In genomic region chr3:95280747-95281146, GRCm38 (mm10) we compare ENCODE assay signal across 8 mouse cellular contexts. TPM values are rescaled to one million over a fixed set of nuclear protein-coding genes. Genes with fewer than 3 reads are reported as not detected.
DNase-seq lines count a peak whose midpoint lies in the region; ATAC-seq and TF ChIP-seq lines count a peak whose summit lies in the region.

No protein-coding gene starts in this region.

- H3K27me3 ChIP-seq in forebrain, embryonic 16.5 days (replicated peaks; ENCODE audit: control insufficient read depth, insufficient read depth, low read length), result no peaks in the 10 kb centered on the region
- no peaks in the 10 kb centered on the region for H3K27me3 ChIP-seq in kidney, postnatal 0 days (ENCODE audit: insufficient read depth, low read length)
- H3K27me3 ChIP-seq in stomach, postnatal 0 days (ENCODE audit: control insufficient read depth, insufficient read depth, low read length), result no peaks in the 10 kb centered on the region

- H3K4me2 ChIP-seq in forebrain, embryonic 16.5 days (ENCODE audit: low read length), result peak overlapping the region; percentile 93
- peak overlapping the region; percentile 75 for H3K4me2 ChIP-seq in kidney, postnatal 0 days (ENCODE audit: low read length)
- H3K4me2 ChIP-seq in stomach, postnatal 0 days (replicated peaks; ENCODE audit: low read depth), result peak overlapping the region; percentile 80

- intact Hi-C loops in left cerebral cortex, adult 2 months (cut with DNase I), result loop anchor here (1.0 to 5.0 kb wide), 3 partner anchors 50 to 138 kb away; partner anchors contain the start of genes Gabpb2 and Tnfaip8l2

- no peaks in the 10 kb centered on the region for H3K9me3 ChIP-seq in forebrain, embryonic 16.5 days (ENCODE audit: control insufficient read depth, low read length)
- no peaks in the 10 kb centered on the region for H3K9me3 ChIP-seq in kidney, postnatal 0 days (replicated peaks; ENCODE audit: low read length)
- H3K9me3 ChIP-seq in stomach, postnatal 0 days (ENCODE audit: control insufficient read depth, low read length), result no peaks in the 10 kb centered on the region

- no peak for TF ChIP-seq EP300 in stomach, postnatal 0 days (optimal IDR thresholded peaks at IDR 0.05)

- peak overlapping the region; percentile 67 for H3K9ac ChIP-seq in forebrain, embryonic 16.5 days (replicated peaks; ENCODE audit: low read depth, low read length)
- H3K9ac ChIP-seq in kidney, postnatal 0 days (ENCODE audit: low read depth, low read length), result peak overlapping the region; percentile 72
- H3K9ac ChIP-seq in stomach, postnatal 0 days (ENCODE audit: low read length), result peak overlapping the region; percentile 91

- peak overlapping the region; percentile 57 for H3K4me3 ChIP-seq in left cerebral cortex, adult 2 months
- H3K4me3 ChIP-seq in forebrain, embryonic 16.5 days (replicated peaks; ENCODE audit: low read length), result peak overlapping the region; percentile 57
- peak overlapping the region; percentile 58 for H3K4me3 ChIP-seq in kidney, postnatal 0 days (replicated peaks; ENCODE audit: low read depth, low read length)
- H3K4me3 ChIP-seq in stomach, postnatal 0 days (ENCODE audit: low read depth, low read length), result peak overlapping the region; percentile 73

- DNase-seq in left cerebral cortex, adult 2 months (ENCODE audit: extremely low spot score in 1 of 2, low spot score in 2 of 2), result peak in 1 of 2 experiments; percentile 26
- no peak for DNase-seq in left cerebral cortex, adult 11 months (ENCODE audit: low spot score)
- DNase-seq in NIH3T3 (ENCODE audit: low read depth), result peak; percentile 71
- peak; percentile 57 for DNase-seq in kidney, postnatal 0 days (ENCODE audit: low spot score)
- peak; percentile 70 for DNase-seq in lung, postnatal 36 days
- peak; percentile 55 for DNase-seq in stomach, postnatal 0 days (ENCODE audit: low spot score)

- WGBS in forebrain, embryonic 16.5 days, result 22% methylated on average over 8 of the region's 8 CpGs
- 11% methylated on average over 8 of the region's 8 CpGs for WGBS in kidney, postnatal 0 days
- 7% methylated on average over 8 of the region's 8 CpGs for WGBS in stomach, postnatal 0 days

- no peaks in the 10 kb centered on the region for H3K36me3 ChIP-seq in forebrain, embryonic 16.5 days (ENCODE audit: control insufficient read depth, insufficient read depth)
- no peaks in the 10 kb centered on the region for H3K36me3 ChIP-seq in kidney, postnatal 0 days (ENCODE audit: insufficient read depth, low read length)
- H3K36me3 ChIP-seq in stomach, postnatal 0 days (ENCODE audit: control insufficient read depth, insufficient read depth, low read length), result no peaks in the 10 kb centered on the region

- H3K4me1 ChIP-seq in forebrain, embryonic 16.5 days (replicated peaks; ENCODE audit: control insufficient read depth, insufficient read depth, low read length), result peaks cover 24% of the 10 kb centered on the region
- peaks cover 15% of the 10 kb centered on the region for H3K4me1 ChIP-seq in kidney, postnatal 0 days (replicated peaks; ENCODE audit: insufficient read depth, low read length)
- H3K4me1 ChIP-seq in stomach, postnatal 0 days (replicated peaks; ENCODE audit: control insufficient read depth, insufficient read depth), result peaks cover 6% of the 10 kb centered on the region; the same call in 1 of the 2 replicates

- TF ChIP-seq CTCF in left cerebral cortex, adult 2 months (IDR thresholded peaks at IDR 0.05), result no peak
- 0 out of 2 replicates have a peak, but pooled peaks have one; percentile 14 for TF ChIP-seq CTCF in kidney, postnatal 0 days (IDR thresholded peaks at IDR 0.05; ENCODE audit: low read depth)
- TF ChIP-seq CTCF in stomach, postnatal 0 days (IDR thresholded peaks at IDR 0.05; ENCODE audit: low read depth), result no peak

- no peak for ATAC-seq in forebrain, embryonic 16.5 days
- no peak for ATAC-seq in kidney, postnatal 0 days (replicated peaks; ENCODE audit: low FRiP score, low read depth)
- ATAC-seq in stomach, postnatal 0 days (ENCODE audit: low FRiP score, low TSS enrichment), result no peak
- no peak for ATAC-seq in megakaryocyte progenitor cell, adult 5-6 weeks (replicated peaks; ENCODE audit: poor library complexity)

- peak overlapping the region; percentile 97 for H3K27ac ChIP-seq in left cerebral cortex, adult 2 months
- peak overlapping the region; percentile 47 for H3K27ac ChIP-seq in forebrain, embryonic 16.5 days (ENCODE audit: low read length)
- H3K27ac ChIP-seq in kidney, postnatal 0 days, result peak overlapping the region; percentile 97
- peak overlapping the region; percentile 98 for H3K27ac ChIP-seq in stomach, postnatal 0 days (replicated peaks)

RNA-seq across cellular contexts. Expression of gene Mindy1, which starts 0.4 kb away (rescaled TPM):
- 10 to 100 TPM; 19.9 to 21.5 TPM for total RNA-seq in left cerebral cortex, adult 2 months (2021)
- polyA plus RNA-seq in forebrain, embryonic 16.5 days (2015; fragmentation: Nextera tagmentation; extraction: Ambion mirVana), result 43.6 and 44.3 TPM in 2 replicates
- 72.6 and 73.2 TPM in 2 replicates for polyA plus RNA-seq in kidney, postnatal 0 days (2015; fragmentation: Nextera tagmentation; extraction: Ambion mirVana)
- 55.9 and 64.1 TPM in 2 replicates for polyA plus RNA-seq in stomach, postnatal 0 days (2015; fragmentation: Nextera tagmentation; extraction: Ambion mirVana)
- 30.9 and 33.2 TPM in 2 replicates for total RNA-seq in megakaryocyte progenitor cell, adult 5-6 weeks (2015)
- total RNA-seq in megakaryocyte progenitor cell, adult 5-6 weeks (2017), result 22.7 and 23.6 TPM in 2 replicates

RNA-seq across cellular contexts. Expression of gene Prune1, which starts 1.1 kb away (rescaled TPM):
- total RNA-seq in left cerebral cortex, adult 2 months (2021), result 10 to 100 TPM; 22.1 to 23.5 TPM
- polyA plus RNA-seq in forebrain, embryonic 16.5 days (2015; fragmentation: Nextera tagmentation; extraction: Ambion mirVana), result 45.8 and 55.6 TPM in 2 replicates
- polyA plus RNA-seq in kidney, postnatal 0 days (2015; fragmentation: Nextera tagmentation; extraction: Ambion mirVana), result 20.1 and 20.3 TPM in 2 replicates
- polyA plus RNA-seq in stomach, postnatal 0 days (2015; fragmentation: Nextera tagmentation; extraction: Ambion mirVana), result 10.1 and 11.7 TPM in 2 replicates
- total RNA-seq in megakaryocyte progenitor cell, adult 5-6 weeks (2015), result 14.8 and 15.2 TPM in 2 replicates
- total RNA-seq in megakaryocyte progenitor cell, adult 5-6 weeks (2017), result 7.8 and 11.8 TPM in 2 replicates

RNA-seq across cellular contexts. Expression of gene Anxa9, which starts 26.2 kb away (rescaled TPM):
- total RNA-seq in left cerebral cortex, adult 2 months (2021), result under 1 TPM; 0.61 to 1.00 TPM
- 0.51 and 0.86 TPM in 2 replicates for polyA plus RNA-seq in forebrain, embryonic 16.5 days (2015; fragmentation: Nextera tagmentation; extraction: Ambion mirVana)
- 9.9 and 10.1 TPM in 2 replicates for polyA plus RNA-seq in kidney, postnatal 0 days (2015; fragmentation: Nextera tagmentation; extraction: Ambion mirVana)
- polyA plus RNA-seq in stomach, postnatal 0 days (2015; fragmentation: Nextera tagmentation; extraction: Ambion mirVana), result 57.2 and 63.1 TPM in 2 replicates
- total RNA-seq in megakaryocyte progenitor cell, adult 5-6 weeks (2015), result 11.2 and 15.9 TPM in 2 replicates
- 5.5 and 7.0 TPM in 2 replicates for total RNA-seq in megakaryocyte progenitor cell, adult 5-6 weeks (2017)

RNA-seq across cellular contexts. Expression of gene Bnipl, which starts 29.8 kb away (rescaled TPM):
- under 1 TPM; 0.61 to 0.87 TPM for total RNA-seq in left cerebral cortex, adult 2 months (2021)
- polyA plus RNA-seq in forebrain, embryonic 16.5 days (2015; fragmentation: Nextera tagmentation; extraction: Ambion mirVana), result 0.23 TPM in 1 of 2 replicates, not detected in the other
- 0.82 and 1.6 TPM in 2 replicates for polyA plus RNA-seq in kidney, postnatal 0 days (2015; fragmentation: Nextera tagmentation; extraction: Ambion mirVana)
- 16.6 and 16.8 TPM in 2 replicates for polyA plus RNA-seq in stomach, postnatal 0 days (2015; fragmentation: Nextera tagmentation; extraction: Ambion mirVana)
- not detected in 2 replicates for total RNA-seq in megakaryocyte progenitor cell, adult 5-6 weeks (2015)
- not detected in 2 replicates for total RNA-seq in megakaryocyte progenitor cell, adult 5-6 weeks (2017)

RNA-seq across cellular contexts. Expression of gene Cers2, which starts 33.8 kb away (rescaled TPM):
- total RNA-seq in left cerebral cortex, adult 2 months (2021), result 10 to 100 TPM; 37.4 to 42.2 TPM
- 104 and 108 TPM in 2 replicates for polyA plus RNA-seq in forebrain, embryonic 16.5 days (2015; fragmentation: Nextera tagmentation; extraction: Ambion mirVana)
- polyA plus RNA-seq in kidney, postnatal 0 days (2015; fragmentation: Nextera tagmentation; extraction: Ambion mirVana), result 172 and 186 TPM in 2 replicates
- polyA plus RNA-seq in stomach, postnatal 0 days (2015; fragmentation: Nextera tagmentation; extraction: Ambion mirVana), result 75.0 and 80.3 TPM in 2 replicates
- total RNA-seq in megakaryocyte progenitor cell, adult 5-6 weeks (2015), result 193 and 203 TPM in 2 replicates
- 91.3 and 98.4 TPM in 2 replicates for total RNA-seq in megakaryocyte progenitor cell, adult 5-6 weeks (2017)

Comparison
In these comparisons a context has a peak if more than half of its experiments do, and no peak if none do; other contexts are left out.
1. H3K27ac ChIP-seq: peak in every context shown above with its lines; median percentile 98 in stomach, postnatal 0 days; 97 in left cerebral cortex, adult 2 months; 97 in kidney, postnatal 0 days; 47 in forebrain, embryonic 16.5 days.